Mouse (Mus musculus) hindlimb bud, embryonic 11.5 days (tissue): Measurements from ENCODE around the gene Adh7.

Experiments used
- DNase-seq: peaks from one replicate; pipeline ENCODE4 v3.0.0-alpha.2; 2012; ENCODE audit warnings: low read depth, low spot score; ENCODE audit errors: extremely low spot score

Adh7 gene

GRCm38 (mm10) chr3:138248746-138249145 is 31.2 kb downstream of the Adh7 start:
- no peak for DNase-seq

DNA sequence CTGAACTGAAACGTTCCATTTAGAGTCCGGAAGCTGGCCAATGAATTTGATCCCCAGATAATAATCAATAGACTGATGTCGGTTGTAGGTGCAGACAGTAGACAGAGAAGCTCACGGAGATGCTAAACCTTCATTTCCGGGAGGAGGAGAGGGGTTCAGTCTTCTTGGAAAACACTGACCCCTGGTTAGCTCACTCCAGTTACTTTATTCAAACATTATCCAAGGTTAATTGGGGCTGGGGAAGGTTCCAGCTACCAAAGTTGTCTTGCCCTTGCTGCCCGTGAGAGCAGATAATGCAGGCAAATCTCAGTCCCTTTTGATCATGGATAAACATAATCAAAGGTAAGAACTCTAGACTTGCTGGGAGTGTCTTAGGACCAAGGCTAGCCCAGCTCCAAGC is 33.6 kb downstream of the Adh7 start:
- DNase-seq, result no peak

DNA sequence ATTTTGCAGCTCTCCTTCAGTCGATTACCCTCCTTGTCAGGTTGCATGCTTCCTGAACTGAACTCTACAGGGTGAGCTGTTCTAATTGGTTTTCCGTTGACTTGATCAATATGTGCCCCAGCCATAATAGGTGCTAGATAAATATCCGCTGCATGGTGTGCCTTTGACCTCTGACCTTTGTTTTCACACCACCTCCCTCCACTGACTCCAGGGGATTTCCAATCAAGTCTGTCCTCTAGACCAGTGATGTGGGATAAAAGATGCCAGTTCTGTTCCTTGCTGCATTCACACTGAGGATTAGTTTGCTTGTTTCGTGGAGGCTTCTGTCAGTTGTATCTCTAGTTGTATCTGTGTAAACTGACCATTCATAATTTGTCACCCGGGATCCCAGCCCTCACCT is 36.6 kb downstream of the Adh7 start:
- DNase-seq, result no peak

DNA sequence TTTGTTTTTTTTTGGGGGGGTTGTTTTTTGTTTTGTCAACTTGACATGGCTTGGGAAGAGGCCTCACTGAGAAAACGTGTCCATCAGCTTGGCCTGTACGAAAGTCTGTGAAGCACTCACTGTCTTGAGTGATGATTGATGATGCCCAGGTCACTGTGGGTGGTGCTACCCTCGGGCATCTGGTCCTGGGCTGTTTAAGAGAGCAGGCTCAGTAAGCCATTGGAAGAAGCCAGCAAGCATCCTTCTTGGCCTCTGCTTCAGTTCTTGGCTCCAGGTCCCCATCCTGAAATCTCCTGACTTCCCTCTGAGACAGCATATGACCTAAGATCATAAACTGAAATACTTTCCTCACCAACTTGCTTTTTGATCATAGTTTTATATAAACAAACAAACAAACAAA is 37.8 kb downstream of the Adh7 start:
- no peak for DNase-seq

DNA sequence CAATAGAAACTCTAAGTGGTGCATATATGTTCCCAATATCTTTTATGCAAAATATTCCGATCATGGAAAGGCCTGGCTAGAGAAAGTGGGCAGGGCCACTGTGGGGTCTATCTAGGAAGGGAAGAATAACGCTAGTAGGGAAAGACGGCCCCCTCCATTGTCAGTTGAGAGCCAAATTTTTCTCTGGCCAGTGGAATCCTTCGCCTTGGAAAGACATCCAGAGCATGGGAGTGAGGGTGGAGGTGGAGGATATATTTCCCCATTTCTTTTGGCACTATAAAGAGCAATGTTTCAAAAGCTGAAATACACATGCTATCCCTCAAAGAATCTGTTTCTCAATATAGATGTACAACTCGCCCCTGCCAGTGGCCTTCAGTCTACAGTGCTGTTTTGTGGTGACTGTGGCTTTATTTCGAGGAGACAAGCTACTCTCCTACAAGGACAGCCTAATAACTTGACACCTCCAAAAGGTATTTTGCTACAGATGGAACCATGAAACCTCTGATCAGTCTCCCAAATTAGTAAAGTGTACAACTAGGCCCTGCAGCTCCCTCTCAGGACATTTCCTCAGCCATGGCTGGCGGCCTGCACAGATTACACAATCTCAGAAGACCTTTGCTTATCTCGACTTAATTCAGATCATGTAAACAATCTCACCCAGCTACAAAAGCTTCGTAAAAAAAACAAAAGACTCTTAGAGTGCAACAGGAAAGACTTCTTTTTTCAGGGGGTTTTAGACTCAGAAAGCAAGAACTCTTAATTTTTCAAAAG is 38.4 kb downstream of the Adh7 start:
- DNase-seq, result no peak

DNA sequence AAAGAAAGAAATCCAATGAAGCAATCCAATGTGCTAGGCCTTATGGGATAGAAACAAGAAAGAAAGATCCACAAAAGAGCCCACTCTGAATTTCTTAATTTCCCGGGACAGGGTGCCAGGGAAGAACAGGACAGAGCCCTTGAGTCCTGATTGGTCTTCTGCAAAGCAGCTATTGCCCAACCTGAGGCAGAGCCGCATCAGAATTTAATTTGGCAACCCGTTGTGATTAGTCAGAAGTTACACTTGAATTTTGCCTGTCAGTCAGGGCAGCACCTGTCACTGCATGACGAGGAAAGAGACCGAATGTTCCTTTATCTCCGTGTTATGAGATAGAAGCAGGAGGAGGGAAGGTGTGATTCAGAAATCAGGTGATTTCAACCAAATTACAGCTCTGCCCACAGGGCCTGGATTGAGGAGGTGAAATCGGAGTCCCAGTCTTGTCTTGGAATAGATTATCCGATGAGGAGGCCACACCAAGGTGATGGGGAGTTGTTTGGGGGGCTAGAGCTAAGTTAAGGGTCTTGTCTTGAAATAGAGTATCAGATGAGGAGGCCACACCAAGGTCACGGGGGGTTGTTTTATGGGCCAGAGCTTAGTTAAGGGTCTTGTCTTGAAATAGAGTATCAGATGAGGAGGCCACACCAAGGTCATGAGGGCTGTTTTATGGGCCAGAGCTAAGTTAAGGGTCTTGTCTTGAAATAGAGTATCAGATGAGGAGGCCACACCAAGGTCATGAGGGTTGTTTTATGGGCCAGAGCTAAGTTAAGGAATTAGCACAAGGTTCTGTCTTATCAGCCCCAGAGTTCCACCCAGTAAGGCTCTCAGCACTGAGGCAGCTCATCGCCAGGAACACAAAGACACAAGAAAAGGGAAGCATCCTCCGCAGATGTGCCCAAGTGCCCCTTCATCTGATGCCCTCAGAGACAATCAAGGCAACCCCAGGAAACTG is 43.4 kb downstream of the Adh7 start, which contains the start of gene Adh1:
Gene Adh1, plus strand, starts transcription at position 271 of the 949 bp plus-strand sequence.
- DNase-seq, result no peak

- no peak for DNase-seq
Observed at GRCm38 (mm10) chr3:138262568-138262967, 45.0 kb downstream of the Adh7 start.

DNA sequence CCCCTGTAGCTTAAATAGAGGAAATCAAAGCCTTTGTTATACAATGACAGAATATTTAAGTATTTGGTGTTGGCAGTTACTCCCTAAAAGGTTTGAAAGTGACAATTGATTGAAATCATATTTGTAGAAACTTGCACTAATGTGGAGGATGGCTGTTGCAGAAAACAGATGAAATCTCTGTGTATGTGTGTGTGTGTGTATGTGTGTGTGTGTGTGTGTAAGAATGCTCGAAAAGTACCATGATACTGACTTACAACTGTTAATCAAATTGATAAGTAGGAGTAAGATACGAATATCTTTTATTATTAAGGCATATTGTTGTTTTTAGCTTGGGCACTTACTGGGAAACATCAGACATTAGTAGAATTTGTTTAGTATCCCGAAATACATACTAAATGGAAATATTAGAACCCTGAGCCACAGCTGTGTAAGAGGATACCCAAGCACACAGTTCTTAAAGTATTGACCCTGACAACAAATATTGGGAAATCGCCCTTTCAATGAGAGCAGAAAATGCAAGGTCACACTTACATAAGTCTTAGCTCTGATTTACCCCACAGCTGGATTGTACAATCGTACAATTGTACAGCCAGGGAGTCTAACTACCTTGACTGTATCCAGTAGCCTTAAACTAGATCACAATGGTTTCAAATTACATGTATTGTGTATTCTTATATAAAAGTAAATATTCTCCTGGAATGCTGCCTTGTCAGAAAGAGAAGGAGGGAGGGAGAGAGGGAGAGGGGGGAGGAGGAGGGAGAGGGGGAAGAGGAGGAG is 45.8 kb downstream of the Adh7 start:
- DNase-seq, result no peak

GRCm38 (mm10) chr3:138264648-138265047 is 47.1 kb downstream of the Adh7 start:
- DNase-seq, result no peak

GRCm38 (mm10) chr3:138270507-138270906 is 52.9 kb downstream of the Adh7 start:
- no peak for DNase-seq

DNA sequence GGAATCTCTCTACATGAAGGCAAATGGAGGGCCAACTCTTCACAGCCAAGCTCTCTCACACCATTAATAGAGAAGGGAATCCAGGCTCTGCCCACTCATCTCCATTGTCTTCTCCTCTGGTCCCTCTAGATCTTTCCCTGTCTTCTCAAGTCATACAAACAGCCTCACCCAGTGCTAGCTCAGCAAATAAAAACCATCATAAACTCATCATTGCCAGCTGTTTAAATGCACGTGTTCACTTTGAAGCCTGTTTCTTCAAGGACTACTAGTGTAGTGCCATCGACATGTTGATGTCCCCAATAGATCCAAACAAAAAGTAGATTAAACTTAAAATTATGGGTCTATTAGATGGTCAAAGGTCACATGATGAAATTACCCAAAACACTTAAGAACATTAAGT is 53.7 kb downstream of the Adh7 start:
- DNase-seq, result no peak

- DNase-seq, result no peak
Observed at GRCm38 (mm10) chr3:138273080-138273479, 55.5 kb downstream of the Adh7 start.

DNA sequence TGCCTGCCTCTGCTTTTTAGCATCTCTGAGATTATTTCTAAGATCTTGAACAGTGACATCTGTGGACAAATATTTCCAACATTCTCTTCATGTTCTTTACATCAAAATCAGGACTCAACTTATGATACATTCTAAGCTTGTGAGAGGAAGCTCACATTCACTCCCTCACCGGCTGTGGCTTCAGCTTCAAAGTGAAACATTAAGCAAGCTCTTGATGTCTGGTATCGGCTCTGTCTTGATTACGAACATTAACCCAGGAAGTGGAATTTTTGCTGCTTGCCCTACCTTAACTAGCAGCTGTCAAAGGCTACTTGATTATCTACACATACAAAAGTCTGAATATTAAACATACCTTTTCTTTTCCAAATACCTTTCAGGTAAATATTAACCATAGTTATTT is 57.5 kb downstream of the Adh7 start:
- DNase-seq, result no peak

- no peak for DNase-seq
Observed at GRCm38 (mm10) chr3:138282556-138282955, 65.0 kb downstream of the Adh7 start.
